Mouse (Mus musculus) megakaryocyte, embryonic 14.5 days (primary cell): ENCODE data around the gene Tns4. TPM values are rescaled to one million over a fixed set of nuclear protein-coding genes. Genes with fewer than 3 reads are reported as not detected.

Source experiments
- H3K27me3 ChIP-seq: replicated peaks from 2 replicates; pipeline ENCODE3; 2012; ENCODE audit warnings: inconsistent platforms
- H3K36me3 ChIP-seq: replicated peaks from 2 replicates; pipeline ENCODE3; 2012; ENCODE audit warnings: low read length, inconsistent platforms, mixed read lengths
- H3K4me1 ChIP-seq: 2 replicates; pipeline ENCODE4 v1.6.1; 2012; ENCODE audit warnings: inconsistent platforms
- H3K4me3 ChIP-seq: replicated peaks from 2 replicates; pipeline ENCODE3; 2012; ENCODE audit warnings: moderate library complexity, mild to moderate bottlenecking, inconsistent platforms
- H3K9me3 ChIP-seq: 2 replicates; pipeline ENCODE4 v1.6.1; 2012; ENCODE audit warnings: inconsistent platforms
- FLI1 ChIP-seq: IDR thresholded peaks from 2 replicates; pipeline ENCODE4 v1.6.1; 2012; ENCODE audit warnings: low read length, inconsistent platforms, mixed read lengths
- GATA1 ChIP-seq: IDR thresholded peaks from 3 replicates; pipeline ENCODE4 v1.6.1; 2012; ENCODE audit warnings: mixed read lengths, low read length, inconsistent platforms, borderline replicate concordance
- polyA plus RNA-seq: library from polyadenylated mRNA; stranded (reverse); fragments of >175 nt; gene quantifications from 2 replicates; pipeline ENCODE4 v1.2.3, GENCODE M21; 2012; ENCODE audit warnings: low replicate concordance; ENCODE audit not compliant: insufficient read depth

The Tns4 gene
- polyA plus RNA-seq, 1 experiment: 0.93 TPM

- TF ChIP-seq GATA1 (no peak), FLI1 (no peak)
- Histone ChIP-seq H3K4me3 (no peak overlapping the region), H3K27me3 (peaks cover 66% of the 10 kb centered on the region), H3K9me3 (peaks cover 23% of the 10 kb centered on the region), H3K36me3 (peaks cover under 1% of the 10 kb centered on the region), H3K4me1 (no peaks in the 10 kb centered on the region)
Observed at GRCm38 (mm10) chr11:99055571-99056452, 33.3 kb downstream of the Tns4 start.

DNA sequence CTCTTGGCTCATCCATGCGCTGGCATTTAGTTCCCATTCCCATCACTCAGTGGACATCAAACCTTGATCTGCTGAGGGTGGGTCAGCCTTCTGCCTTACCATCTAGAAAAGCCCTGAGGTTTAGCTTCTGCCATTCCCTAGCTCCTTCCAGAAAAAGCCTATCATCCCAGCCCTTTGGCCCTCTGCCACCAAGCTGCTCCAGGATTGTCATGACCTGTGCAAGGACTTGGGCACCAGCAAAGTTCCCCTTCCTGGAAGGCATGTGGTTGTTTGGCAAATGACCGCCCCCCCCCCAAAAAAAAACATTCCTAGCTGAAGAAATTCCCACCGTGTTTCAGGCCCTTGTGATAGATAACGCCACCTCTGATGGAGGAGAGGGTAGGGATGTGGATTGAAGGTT lies 34.0 kb downstream of the Tns4 start:
- TF ChIP-seq GATA1 (no peak), FLI1 (no peak)
- H3K27me3 ChIP-seq: peaks cover 62% of the 10 kb centered on the region
- H3K4me3 ChIP-seq: no peak overlapping the region
- peaks cover 3% of the 10 kb centered on the region for H3K36me3 ChIP-seq
- peaks cover 23% of the 10 kb centered on the region for H3K9me3 ChIP-seq
- H3K4me1 ChIP-seq: no peaks in the 10 kb centered on the region

- H3K36me3 ChIP-seq: peaks cover 3% of the 10 kb centered on the region
Observed at GRCm38 (mm10) chr11:99047643-99048042, 41.5 kb downstream of the Tns4 start.

GRCm38 (mm10) chr11:99047120-99047519 lies 42.0 kb downstream of the Tns4 start:
- peaks cover 17% of the 10 kb centered on the region for H3K4me1 ChIP-seq
- H3K27me3 ChIP-seq: peaks cover 71% of the 10 kb centered on the region
- H3K9me3 ChIP-seq: no peaks in the 10 kb centered on the region
- TF ChIP-seq FLI1 (no peak), GATA1 (no peak)
- no peak overlapping the region for H3K4me3 ChIP-seq
- H3K36me3 ChIP-seq: peaks cover 3% of the 10 kb centered on the region

More at GRCm38 (mm10) chr11:99047643-99048042, 41.5 kb downstream of the Tns4 start:
- H3K9me3 ChIP-seq: no peaks in the 10 kb centered on the region
- H3K4me1 ChIP-seq: peaks cover 12% of the 10 kb centered on the region
- peaks cover 70% of the 10 kb centered on the region for H3K27me3 ChIP-seq
- no peak overlapping the region for H3K4me3 ChIP-seq
- TF ChIP-seq FLI1 (no peak), GATA1 (no peak)

DNA sequence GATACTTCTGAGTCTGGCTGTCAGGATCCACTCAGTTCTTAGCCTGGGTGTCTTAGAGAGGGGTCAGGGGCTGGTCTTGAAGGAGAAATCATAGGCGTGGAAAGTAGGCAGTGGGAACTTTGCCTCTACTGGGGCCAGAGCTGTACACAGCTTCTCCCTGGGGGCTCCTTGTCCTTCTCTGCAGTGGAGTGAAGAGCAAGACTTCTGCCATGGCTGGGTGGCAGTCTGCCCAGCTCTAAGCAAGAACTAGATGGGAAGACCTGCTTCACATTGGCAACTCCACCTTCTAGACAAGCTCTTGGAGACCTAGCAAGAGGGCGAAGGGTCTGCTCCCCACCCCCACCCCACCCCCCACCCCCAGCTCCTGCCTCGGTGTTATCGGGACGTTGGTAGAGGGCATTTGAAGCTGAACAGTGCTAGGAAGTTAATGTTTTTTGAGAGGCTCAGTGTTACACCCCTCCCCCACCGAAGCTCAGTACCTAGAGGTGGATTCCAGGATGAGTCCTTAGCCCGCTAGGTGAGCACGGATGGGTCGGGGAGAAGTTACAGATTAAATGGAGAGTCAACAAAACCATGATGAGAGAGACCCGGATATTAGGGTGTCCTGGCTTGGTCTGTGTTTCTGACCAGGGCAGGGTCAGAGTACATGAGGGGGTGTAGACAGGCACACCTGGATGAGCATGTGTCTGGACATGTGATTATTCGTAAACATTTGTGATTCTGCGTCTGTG lies 43.8 kb downstream of the Tns4 start:
- H3K4me3 ChIP-seq: no peak overlapping the region
- H3K9me3 ChIP-seq: no peaks in the 10 kb centered on the region
- peaks cover 76% of the 10 kb centered on the region for H3K27me3 ChIP-seq
- H3K4me1 ChIP-seq: peaks cover 35% of the 10 kb centered on the region
- TF ChIP-seq GATA1: no peak
- no peak for TF ChIP-seq FLI1
- H3K36me3 ChIP-seq: no peaks in the 10 kb centered on the region

DNA sequence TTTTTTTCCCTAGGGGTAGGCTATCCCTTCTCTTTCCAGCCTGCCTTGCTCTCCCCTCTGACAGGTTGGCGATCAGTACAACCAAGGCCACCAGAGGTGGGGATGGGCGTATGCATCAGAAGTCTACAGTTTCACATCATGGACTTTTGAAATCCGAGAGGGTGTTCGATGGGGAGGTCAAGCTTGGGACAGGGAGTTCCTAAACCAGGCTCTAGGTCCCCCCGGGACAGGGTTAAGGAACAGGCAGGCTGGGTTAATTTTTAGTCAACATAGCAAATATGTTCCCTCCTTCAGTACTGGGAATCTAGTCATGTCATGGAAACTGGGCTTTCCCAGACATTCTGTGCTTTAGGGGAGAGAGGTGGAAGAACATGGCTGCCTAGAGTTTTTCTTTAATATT lies 44.8 kb downstream of the Tns4 start:
- peaks cover 76% of the 10 kb centered on the region for H3K27me3 ChIP-seq
- no peak overlapping the region for H3K4me3 ChIP-seq
- no peaks in the 10 kb centered on the region for H3K9me3 ChIP-seq
- H3K4me1 ChIP-seq: peaks cover 45% of the 10 kb centered on the region
- H3K36me3 ChIP-seq: no peaks in the 10 kb centered on the region
- TF ChIP-seq FLI1 (no peak), GATA1 (no peak)

- Histone ChIP-seq H3K4me3 (peak overlapping the region; percentile 31), H3K36me3 (no peaks in the 10 kb centered on the region), H3K4me1 (peaks cover 45% of the 10 kb centered on the region), H3K27me3 (peaks cover 75% of the 10 kb centered on the region), H3K9me3 (no peaks in the 10 kb centered on the region)
- TF ChIP-seq GATA1: no peak
- no peak for TF ChIP-seq FLI1
Observed at GRCm38 (mm10) chr11:99043632-99044031, 45.5 kb downstream of the Tns4 start.

GRCm38 (mm10) chr11:99042834-99043431 lies 46.2 kb downstream of the Tns4 start:
- Histone ChIP-seq H3K27me3 (peaks cover 69% of the 10 kb centered on the region), H3K4me1 (peaks cover 45% of the 10 kb centered on the region), H3K9me3 (no peaks in the 10 kb centered on the region), H3K36me3 (no peaks in the 10 kb centered on the region), H3K4me3 (peak overlapping the region; percentile 92)
- TF ChIP-seq GATA1 (no peak), FLI1 (no peak)

- H3K4me1 ChIP-seq: peaks cover 45% of the 10 kb centered on the region
- H3K9me3 ChIP-seq: no peaks in the 10 kb centered on the region
- peak overlapping the region; percentile 92 for H3K4me3 ChIP-seq
- no peaks in the 10 kb centered on the region for H3K36me3 ChIP-seq
- TF ChIP-seq GATA1: no peak
- TF ChIP-seq FLI1: no peak
- H3K27me3 ChIP-seq: peaks cover 64% of the 10 kb centered on the region
Observed at GRCm38 (mm10) chr11:99041841-99042780, 47.0 kb downstream of the Tns4 start.
